Mouse (Mus musculus): ENCODE measurements around the gene Tbata. TPM values are rescaled to one million over a fixed set of nuclear protein-coding genes. Genes with fewer than 3 reads are reported as not detected.

The Tbata gene
- polyA plus RNA-seq, 2 experiments from 2014 or later = not detected

GRCm38 (mm10) chr10:61167333-61168096 lies 4.2 kb upstream of the Tbata start:
- ATAC-seq = no peak

- no peak for ATAC-seq
These were observed 3.4 kb upstream of the Tbata start for GRCm38 (mm10) chr10:61168393-61168792.

- ATAC-seq = no peak
These were observed 742 bp downstream of the Tbata start for GRCm38 (mm10) chr10:61172496-61172895.

GRCm38 (mm10) chr10:61174711-61175441 lies 3.1 kb downstream of the Tbata start:
- ATAC-seq = no peak

GRCm38 (mm10) chr10:61175442-61176204 lies 3.9 kb downstream of the Tbata start:
- no peak for ATAC-seq

- no peak for ATAC-seq
These were observed 4.6 kb downstream of the Tbata start for GRCm38 (mm10) chr10:61176221-61176790.

GRCm38 (mm10) chr10:61177751-61178150 lies 6.0 kb downstream of the Tbata start:
- ATAC-seq = no peak

GRCm38 (mm10) chr10:61178687-61179086 lies 6.9 kb downstream of the Tbata start:
- ATAC-seq = no peak

GRCm38 (mm10) chr10:61179927-61180326 lies 8.2 kb downstream of the Tbata start:
- no peak for ATAC-seq

- ATAC-seq = no peak
These were observed 15.2 kb downstream of the Tbata start for GRCm38 (mm10) chr10:61187001-61187400.

GRCm38 (mm10) chr10:61188010-61188409 lies 16.3 kb downstream of the Tbata start:
- ATAC-seq = no peak

- no peak for ATAC-seq
These were observed 22.9 kb downstream of the Tbata start for GRCm38 (mm10) chr10:61194611-61195010.

- ATAC-seq = no peak
These were observed 23.5 kb downstream of the Tbata start for GRCm38 (mm10) chr10:61195216-61195615.

GRCm38 (mm10) chr10:61195718-61196291 lies 24.1 kb downstream of the Tbata start:
- no peak for ATAC-seq

GRCm38 (mm10) chr10:61199566-61200213 lies 27.9 kb downstream of the Tbata start:
- peak; percentile 23 for ATAC-seq

- no peak for ATAC-seq
These were observed 28.6 kb downstream of the Tbata start for GRCm38 (mm10) chr10:61200232-61200820.

GRCm38 (mm10) chr10:61200998-61201397 lies 29.2 kb downstream of the Tbata start:
- ATAC-seq = no peak

GRCm38 (mm10) chr10:61201596-61202318 lies 30.0 kb downstream of the Tbata start:
- no peak for ATAC-seq

- no peak for ATAC-seq
These were observed 32.2 kb downstream of the Tbata start for GRCm38 (mm10) chr10:61203930-61204329.

- ATAC-seq = no peak
These were observed 36.4 kb downstream of the Tbata start for GRCm38 (mm10) chr10:61208114-61208684.

Measured in activated CD4-positive, CD25-positive, alpha-beta regulatory T cell, adult 4 months (primary cell).